Mouse (Mus musculus) ES-E14 (cell line): Measurements from ENCODE around the gene Nr2e3. TPM values are rescaled to one million over a fixed set of nuclear protein-coding genes. Genes with fewer than 3 reads are reported as not detected.
"Not testable (repeated sequence)": the region's sequence is repeated elsewhere in the genome, so short reads cannot be mapped to it uniquely, and the experiment has no call there.

ENCODE experiments used
- DNase-seq: peaks from one replicate; pipeline ENCODE4 v3.0.0-alpha.2; 2013; ENCODE audit warnings: low read depth, low spot score
- H3K27ac ChIP-seq: 2 replicates; pipeline ENCODE4 v1.5.1; 2012; ENCODE audit warnings: low read depth, mild to moderate bottlenecking, low read length, moderate library complexity, mixed read lengths; ENCODE audit not compliant: poor library complexity, insufficient read depth, severe bottlenecking
- H3K36me3 ChIP-seq: 2 replicates; pipeline ENCODE4 v1.6.1; 2012; ENCODE audit warnings: mild to moderate bottlenecking, low read length, moderate library complexity, mixed read lengths; ENCODE audit not compliant: control insufficient read depth, poor library complexity, insufficient read depth, severe bottlenecking
- H3K4me1 ChIP-seq, 2 experiments: fragments of 150-350 bp in 1 of 2; sonication (generic) in 1 of 2; 2 replicates each; pipeline ENCODE4 v1.6.1; 2012; ENCODE audit warnings: low read length in 2 of 2, mild to moderate bottlenecking in 1 of 2, mixed read lengths in 1 of 2; ENCODE audit not compliant: control insufficient read depth in 2 of 2, insufficient read depth in 2 of 2, poor library complexity in 1 of 2
- H3K4me3 ChIP-seq, 2 experiments: fragments of 150-350 bp in 1 of 2; sonication (generic) in 1 of 2; 2 replicates each; pipeline ENCODE4 v1.5.1; 2012; ENCODE audit warnings: low read length in 2 of 2, low read depth in 1 of 2, mild to moderate bottlenecking in 1 of 2, mixed read lengths in 1 of 2; ENCODE audit not compliant: insufficient read depth in 1 of 2, poor library complexity in 1 of 2, severe bottlenecking in 1 of 2
- H3K9ac ChIP-seq: 2 replicates; pipeline ENCODE4 v1.6.1; 2012; ENCODE audit warnings: low read depth, mild to moderate bottlenecking, low read length, mixed read lengths; ENCODE audit not compliant: poor library complexity, insufficient read depth, severe bottlenecking
- H3K9me3 ChIP-seq: fragments of 150-350 bp; sonication (generic); 2 replicates; pipeline ENCODE4 v1.6.1; 2012; ENCODE audit warnings: low read depth, mild to moderate bottlenecking, low read length; ENCODE audit not compliant: control insufficient read depth, insufficient read depth
- CHD2 ChIP-seq: IDR thresholded peaks from 2 replicates; pipeline ENCODE4 v1.6.1; 2014; ENCODE audit warnings: mild to moderate bottlenecking, low read depth, low read length, inconsistent platforms
- MAFK ChIP-seq: IDR thresholded peaks from 2 replicates; pipeline ENCODE4 v1.6.1; 2014; ENCODE audit warnings: mild to moderate bottlenecking, low read depth, low read length, inconsistent platforms; ENCODE audit not compliant: insufficient read depth
- ZC3H11A ChIP-seq: IDR thresholded peaks from 2 replicates; pipeline ENCODE4 v1.6.1; 2012; ENCODE audit warnings: low read depth, mild to moderate bottlenecking, inconsistent platforms, low read length, borderline replicate concordance
- in situ Hi-C, 2 experiments: fragments of 600-800 bp; cut with MboI; formaldehyde crosslinking; loops; one replicate each; pipeline ENCODE4 v1.15.1; 2025; ENCODE audit warnings: low sequenced_read_pairs in 2 of 2, inconsistent platforms in 1 of 2; ENCODE audit not compliant: unreplicated experiment in 2 of 2
- total RNA-seq: library from RNA; depleted of rRNA; stranded (reverse); fragments of 300-350 nt; gene quantifications from 2 replicates; pipeline ENCODE4 v1.2.3, GENCODE M21; 2012

Gene Nr2e3
- total RNA-seq, 1 experiment: 0.31 TPM

- DNase-seq: no peak
- Histone ChIP-seq H3K27ac (no peak overlapping the region), H3K9me3 (no peaks in the 10 kb centered on the region), H3K4me1 (peaks cover 3 to 6% of the 10 kb centered on the region in 2 experiments; a peak in 3 of 4 replicates), H3K9ac (no peak overlapping the region), H3K4me3 (no peak overlapping the region), H3K36me3 (no peaks in the 10 kb centered on the region)
- no peak for TF ChIP-seq CHD2
- no peak for TF ChIP-seq MAFK
- in situ Hi-C loops: no loop called here
Observed at GRCm38 (mm10) chr9:59940913-59941884, 19.3 kb downstream of the Nr2e3 start.

GRCm38 (mm10) chr9:59939691-59940090 lies 20.8 kb downstream of the Nr2e3 start:
- Histone ChIP-seq H3K27ac (no peak overlapping the region), H3K9me3 (no peaks in the 10 kb centered on the region), H3K9ac (no peak overlapping the region), H3K4me3 (no peak overlapping the region), H3K4me1 (peaks cover 3 to 8% of the 10 kb centered on the region in 2 experiments; a peak in 3 of 4 replicates), H3K36me3 (no peaks in the 10 kb centered on the region)
- DNase-seq: no peak
- in situ Hi-C loops: no loop called here
- TF ChIP-seq ZC3H11A: no peak

GRCm38 (mm10) chr9:59938529-59938928 lies 21.9 kb downstream of the Nr2e3 start:
- H3K27ac ChIP-seq: no peak overlapping the region
- no peaks in the 10 kb centered on the region for H3K9me3 ChIP-seq
- peaks cover 3 to 8% of the 10 kb centered on the region in 2 experiments; a peak in 3 of 4 replicates for H3K4me1 ChIP-seq
- no peak for DNase-seq
- H3K36me3 ChIP-seq: no peaks in the 10 kb centered on the region
- in situ Hi-C loops: no loop called here
- H3K4me3 ChIP-seq: no peak overlapping the region
- H3K9ac ChIP-seq: no peak overlapping the region
- TF ChIP-seq MAFK: no peak
- TF ChIP-seq CHD2: no peak

GRCm38 (mm10) chr9:59935866-59936265 lies 24.6 kb downstream of the Nr2e3 start:
- H3K9me3 ChIP-seq, H3K4me3 ChIP-seq, H3K4me1 ChIP-seq, H3K36me3 ChIP-seq, H3K27ac ChIP-seq, DNase-seq, in situ Hi-C loops: not testable (repeated sequence)
- peak overlapping the region; percentile 32; the same call in 1 of the 2 replicates for H3K9ac ChIP-seq

GRCm38 (mm10) chr9:59930248-59930647 lies 30.2 kb downstream of the Nr2e3 start:
- Histone ChIP-seq H3K36me3 (peaks cover 2% of the 10 kb centered on the region; the same call in 1 of the 2 replicates), H3K4me3 (no peak overlapping the region), H3K9ac (no peak overlapping the region), H3K9me3 (no peaks in the 10 kb centered on the region), H3K27ac (no peak overlapping the region), H3K4me1 (no peaks in the 10 kb centered on the region)
- in situ Hi-C loops: no loop called here
- no peak for DNase-seq
- peak; percentile 87 for TF ChIP-seq MAFK
- TF ChIP-seq CHD2: no peak
